Mouse (Mus musculus): ENCODE data around the gene Zfp991. TPM values are rescaled to one million over a fixed set of nuclear protein-coding genes. Genes with fewer than 3 reads are reported as not detected.
A peak's percentile ranks its signal among the peaks of the same experiment; 100 is the strongest.
"Not testable (repeated sequence)": the region's sequence is repeated elsewhere in the genome, so short reads cannot be mapped to it uniquely, and the experiment has no call there.

Gene Zfp991
- total and polyA plus RNA-seq, 2 experiments from 2014 or later: 3.0 to 4.9 TPM

DNA sequence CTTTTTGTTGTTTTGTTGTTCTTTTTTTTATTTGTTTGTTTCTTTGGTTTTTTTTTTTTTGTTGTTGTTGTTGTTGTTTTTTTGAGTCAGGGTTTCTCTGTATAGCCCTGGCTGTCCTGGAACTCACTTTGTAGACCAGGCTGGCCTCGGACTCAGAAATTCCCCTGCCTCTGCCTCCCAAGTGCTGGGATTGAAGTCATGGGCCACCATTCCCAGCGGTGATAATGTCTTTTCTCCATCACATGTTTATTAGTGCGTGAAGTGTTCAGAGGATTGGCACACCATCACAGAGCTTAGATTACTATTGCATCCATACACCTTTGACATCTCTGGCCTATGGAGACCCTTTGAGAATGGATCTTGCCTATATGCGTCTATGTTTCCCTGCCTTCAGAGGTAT, 6.0 kb upstream of the Zfp991 start:
- 88% methylated on average over 4 of the region's 4 CpGs for WGBS
- peak; percentile 1 for DNase-seq (ENCODE audit: low spot score)
- H3K27ac ChIP-seq; H3K4me2 ChIP-seq (ENCODE audit: low read depth, low read length); ATAC-seq; H3K4me1 ChIP-seq (ENCODE audit: insufficient read depth, low read length); H3K4me3 ChIP-seq (ENCODE audit: low read length); H3K36me3 ChIP-seq (ENCODE audit: insufficient read depth, low read length); H3K27me3 ChIP-seq (ENCODE audit: insufficient read depth, low read length); H3K9ac ChIP-seq (replicated peaks; ENCODE audit: low read length): not testable (repeated sequence)
- peaks cover 16% of the 10 kb centered on the region for H3K9me3 ChIP-seq (ENCODE audit: low read length)

DNA sequence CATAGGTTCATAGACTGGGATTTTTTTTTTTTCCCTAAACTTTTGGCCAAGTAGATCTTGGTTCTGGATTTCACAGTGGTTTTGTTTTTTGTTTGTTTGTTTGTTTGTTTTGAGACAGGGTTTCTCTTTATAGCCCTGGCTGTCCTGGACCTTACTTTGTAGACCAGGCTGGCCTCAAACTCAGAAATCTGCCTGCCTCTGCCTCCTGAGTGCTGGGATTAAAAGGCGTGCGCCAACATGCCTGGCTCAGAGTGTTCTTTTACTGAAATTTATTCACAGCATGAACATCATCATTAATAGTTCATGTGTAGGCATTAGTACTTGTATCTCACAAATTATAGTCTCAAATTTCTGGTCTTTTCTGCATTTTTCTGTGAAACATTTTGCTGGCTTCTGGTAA, 5.4 kb upstream of the Zfp991 start:
- H3K9ac ChIP-seq (replicated peaks; ENCODE audit: low read length); H3K36me3 ChIP-seq (ENCODE audit: insufficient read depth, low read length); H3K4me2 ChIP-seq (ENCODE audit: low read depth, low read length); H3K4me3 ChIP-seq (ENCODE audit: low read length); ATAC-seq; H3K27me3 ChIP-seq (ENCODE audit: insufficient read depth, low read length); H3K4me1 ChIP-seq (ENCODE audit: insufficient read depth, low read length); H3K27ac ChIP-seq: not testable (repeated sequence)
- 75% methylated on average over 2 of the region's 2 CpGs for WGBS
- H3K9me3 ChIP-seq (ENCODE audit: low read length): peaks cover 16% of the 10 kb centered on the region
- DNase-seq (ENCODE audit: low spot score): peak; percentile 0

DNA sequence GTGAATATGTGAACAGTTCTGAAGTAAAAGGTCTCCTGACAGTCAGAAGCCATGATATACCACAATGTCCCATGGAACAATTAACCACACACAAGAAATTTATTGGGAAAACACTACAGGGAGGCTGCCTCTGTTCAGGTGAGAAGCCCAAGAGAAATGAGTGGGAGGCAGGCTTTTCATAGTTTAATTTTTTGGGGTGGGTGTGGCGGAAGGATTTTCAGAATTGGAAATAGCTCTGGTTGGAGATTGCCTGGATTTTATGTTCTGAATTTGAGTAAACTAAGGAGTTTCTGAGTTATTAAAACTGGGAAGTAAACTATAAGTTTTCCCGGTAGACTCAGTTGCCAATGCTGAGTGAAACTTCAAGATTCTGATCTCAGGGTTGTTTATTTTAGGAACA, 4.7 kb upstream of the Zfp991 start:
- H3K27me3 ChIP-seq (ENCODE audit: insufficient read depth, low read length); H3K4me2 ChIP-seq (ENCODE audit: low read depth, low read length); ATAC-seq; H3K36me3 ChIP-seq (ENCODE audit: insufficient read depth, low read length); H3K4me3 ChIP-seq (ENCODE audit: low read length); H3K27ac ChIP-seq; H3K9ac ChIP-seq (replicated peaks; ENCODE audit: low read length); H3K4me1 ChIP-seq (ENCODE audit: insufficient read depth, low read length): not testable (repeated sequence)
- DNase-seq (ENCODE audit: low spot score): peak; percentile 1
- peaks cover 16% of the 10 kb centered on the region for H3K9me3 ChIP-seq (ENCODE audit: low read length)
- WGBS: 82% methylated on average over 2 of the region's 2 CpGs

DNA sequence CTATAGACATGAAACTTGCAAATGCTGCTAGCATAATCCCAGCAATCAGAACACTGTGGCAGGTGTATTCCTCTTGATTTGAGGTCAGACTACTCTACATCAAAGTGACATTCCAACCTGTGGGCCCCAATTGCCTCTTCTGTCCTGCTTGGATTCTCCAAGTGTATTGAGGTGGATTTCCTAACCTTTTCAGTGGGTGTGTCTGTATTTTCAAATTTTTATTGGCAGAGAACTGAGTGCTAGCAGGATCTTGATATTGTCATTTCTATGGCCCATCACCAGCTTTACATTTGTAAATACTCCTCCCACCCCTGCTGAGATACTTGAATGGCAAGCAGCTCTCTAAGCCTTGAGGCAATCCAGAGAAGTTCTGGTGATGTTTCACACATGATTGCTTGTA, 3.7 kb upstream of the Zfp991 start:
- H3K4me3 ChIP-seq (ENCODE audit: low read length); H3K27me3 ChIP-seq (ENCODE audit: insufficient read depth, low read length); H3K4me2 ChIP-seq (ENCODE audit: low read depth, low read length); DNase-seq (ENCODE audit: low spot score); H3K36me3 ChIP-seq (ENCODE audit: insufficient read depth, low read length); H3K4me1 ChIP-seq (ENCODE audit: insufficient read depth, low read length); H3K9ac ChIP-seq (replicated peaks; ENCODE audit: low read length); ATAC-seq; H3K27ac ChIP-seq: not testable (repeated sequence)
- peaks cover 13% of the 10 kb centered on the region for H3K9me3 ChIP-seq (ENCODE audit: low read length)

DNA sequence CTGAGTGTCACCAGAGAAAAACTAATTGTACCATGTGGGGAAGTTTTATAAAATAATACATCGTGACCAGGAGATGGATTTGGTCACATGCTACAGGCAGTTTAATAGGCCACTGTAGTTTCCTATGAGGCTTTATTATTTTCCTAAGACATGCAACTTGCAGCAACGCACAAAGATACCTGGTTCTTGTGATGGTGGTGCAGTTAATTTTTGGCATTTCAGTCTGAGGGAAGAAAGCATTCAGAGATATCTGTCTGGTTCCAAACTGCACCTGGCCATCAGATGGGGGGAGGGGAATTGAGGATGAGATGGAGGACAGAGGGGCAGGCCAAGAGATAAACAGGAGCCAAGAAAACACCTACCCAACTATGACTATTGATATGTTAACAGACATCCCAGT, 1.8 kb downstream of the Zfp991 start:
- not testable (repeated sequence) for H3K27ac ChIP-seq; H3K4me1 ChIP-seq (ENCODE audit: insufficient read depth, low read length); H3K9ac ChIP-seq (replicated peaks; ENCODE audit: low read length); H3K9me3 ChIP-seq (ENCODE audit: low read length); H3K36me3 ChIP-seq (ENCODE audit: insufficient read depth, low read length); DNase-seq (ENCODE audit: low spot score); H3K4me3 ChIP-seq (ENCODE audit: low read length); H3K4me2 ChIP-seq (ENCODE audit: low read depth, low read length); ATAC-seq; H3K27me3 ChIP-seq (ENCODE audit: insufficient read depth, low read length)
- 47% methylated on average over 2 of the region's 2 CpGs for WGBS

DNA sequence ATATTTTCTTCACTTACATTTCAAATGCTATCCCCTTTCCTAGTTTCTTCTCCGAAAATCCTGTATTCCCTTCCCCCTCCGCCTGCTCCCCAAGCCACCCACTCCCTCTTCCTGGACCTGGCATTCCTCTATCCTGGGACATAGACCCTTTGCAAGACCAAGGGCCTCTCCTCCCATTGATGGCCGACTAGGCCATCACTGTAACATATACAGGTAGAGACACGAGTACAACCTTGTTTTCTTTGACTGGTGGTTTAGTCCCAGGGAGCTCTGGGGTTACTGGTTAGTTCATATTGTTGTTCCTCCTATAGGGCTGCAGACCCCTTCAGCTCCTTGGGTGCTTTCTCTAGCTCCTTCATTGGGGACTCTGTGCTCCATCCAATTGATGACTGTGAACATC, 9.9 kb downstream of the Zfp991 start:
- not testable (repeated sequence) for H3K9me3 ChIP-seq (ENCODE audit: low read length); ATAC-seq; H3K36me3 ChIP-seq (ENCODE audit: insufficient read depth, low read length); H3K9ac ChIP-seq (replicated peaks; ENCODE audit: low read length); H3K27me3 ChIP-seq (ENCODE audit: insufficient read depth, low read length); H3K4me3 ChIP-seq (ENCODE audit: low read length); H3K4me2 ChIP-seq (ENCODE audit: low read depth, low read length); H3K27ac ChIP-seq; H3K4me1 ChIP-seq (ENCODE audit: insufficient read depth, low read length); DNase-seq (ENCODE audit: low spot score)
- 72% methylated on average over 4 of the region's 4 CpGs for WGBS

DNA sequence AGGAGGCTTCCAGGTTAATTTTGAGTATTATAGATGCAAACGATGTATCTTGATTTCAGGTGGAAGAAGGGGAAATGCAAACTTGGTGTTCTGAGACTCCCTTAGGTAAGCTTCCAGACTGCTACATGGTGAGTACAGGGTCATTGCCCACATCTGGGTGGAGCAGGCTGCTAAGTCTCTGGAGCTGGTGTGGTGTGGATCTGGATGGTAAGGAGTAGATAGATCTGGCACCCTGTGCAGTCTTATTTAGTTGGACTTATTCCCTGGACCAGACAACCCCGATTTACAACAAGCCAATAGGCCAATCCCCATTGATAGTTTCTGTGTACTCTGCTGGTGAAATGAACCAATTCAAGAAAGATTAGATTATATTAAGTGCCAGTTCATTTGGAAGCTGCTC, 33.4 kb downstream of the Zfp991 start:
- not testable (repeated sequence) for DNase-seq (ENCODE audit: low spot score); H3K4me3 ChIP-seq (ENCODE audit: low read length); H3K9ac ChIP-seq (replicated peaks; ENCODE audit: low read length); H3K27ac ChIP-seq; H3K4me2 ChIP-seq (ENCODE audit: low read depth, low read length); H3K27me3 ChIP-seq (ENCODE audit: insufficient read depth, low read length); H3K9me3 ChIP-seq (ENCODE audit: low read length); H3K4me1 ChIP-seq (ENCODE audit: insufficient read depth, low read length); ATAC-seq; H3K36me3 ChIP-seq (ENCODE audit: insufficient read depth, low read length)
- WGBS: 95% methylated on average over 2 of the region's 2 CpGs

DNA sequence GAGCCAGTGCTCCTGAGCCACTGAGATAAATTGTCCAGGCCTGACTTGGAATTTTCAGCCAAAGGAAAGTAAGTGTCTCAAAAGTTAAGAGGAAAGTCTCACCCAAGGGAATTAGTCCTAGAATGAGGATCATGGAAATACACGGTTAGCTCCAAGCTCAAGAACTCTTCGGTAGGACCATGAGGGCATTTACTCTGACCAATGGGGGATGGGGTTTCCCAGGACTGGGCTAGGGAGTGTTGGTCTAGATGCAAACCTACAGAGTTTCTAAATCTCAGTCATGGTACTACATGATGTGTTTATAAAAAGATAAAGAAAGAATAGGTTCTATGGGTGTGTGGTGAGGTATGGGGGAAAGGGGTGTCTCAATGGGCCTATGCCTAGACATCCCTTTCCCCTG, 38.7 kb downstream of the Zfp991 start:
- not testable (repeated sequence) for H3K27ac ChIP-seq; H3K9ac ChIP-seq (replicated peaks; ENCODE audit: low read length); H3K36me3 ChIP-seq (ENCODE audit: insufficient read depth, low read length); H3K9me3 ChIP-seq (ENCODE audit: low read length); H3K4me1 ChIP-seq (ENCODE audit: insufficient read depth, low read length); H3K27me3 ChIP-seq (ENCODE audit: insufficient read depth, low read length); H3K4me2 ChIP-seq (ENCODE audit: low read depth, low read length); H3K4me3 ChIP-seq (ENCODE audit: low read length); DNase-seq (ENCODE audit: low spot score); ATAC-seq
- 100% methylated on average over 2 of the region's 2 CpGs for WGBS

DNA sequence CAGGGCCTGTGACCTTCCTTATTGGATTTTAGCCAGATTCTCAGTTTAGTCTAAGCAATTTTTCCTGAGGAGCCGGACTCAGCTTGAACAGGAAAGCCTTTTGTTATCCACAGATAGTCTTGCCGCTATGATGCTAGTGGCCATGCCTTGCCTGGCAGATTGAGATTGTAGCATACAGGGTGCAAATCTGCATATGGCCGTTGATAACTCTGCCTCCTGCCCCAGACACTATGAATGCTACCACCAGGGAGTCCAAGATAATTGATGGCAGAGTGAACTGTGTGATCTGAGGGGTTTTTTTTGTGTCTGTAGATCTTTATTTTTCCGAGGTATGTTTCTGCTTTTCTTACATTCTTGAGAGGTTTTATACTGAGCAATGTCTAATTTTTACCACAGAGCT, 39.7 kb downstream of the Zfp991 start:
- ATAC-seq: not testable (repeated sequence)

DNA sequence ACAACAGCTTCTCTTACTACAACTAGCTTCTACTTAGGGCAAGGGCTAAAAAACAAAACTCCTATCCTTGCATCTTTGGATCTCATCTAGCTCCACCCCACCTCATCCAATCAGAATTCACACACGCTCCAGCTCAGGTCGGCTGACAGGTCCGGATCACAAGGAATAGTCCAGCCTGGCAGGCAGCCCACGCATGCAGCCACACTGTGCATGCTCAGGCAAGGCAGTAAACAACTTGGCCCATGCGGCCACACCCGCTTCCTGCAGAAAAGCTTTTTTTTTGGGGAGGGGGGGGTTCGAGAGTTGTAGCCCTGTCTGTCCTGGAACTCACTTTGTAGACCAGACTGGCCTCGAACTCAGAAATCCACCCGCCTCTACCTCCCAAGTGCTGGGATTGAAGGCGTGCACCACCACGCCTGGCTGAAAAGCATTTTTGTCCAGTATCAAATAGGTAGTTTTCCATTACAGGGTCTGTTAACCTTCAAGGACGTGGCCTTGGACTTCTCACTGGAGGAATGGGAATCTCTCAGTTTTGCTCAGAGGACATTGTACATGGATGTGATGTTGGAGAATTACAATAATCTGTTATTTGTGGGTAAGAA, 44.5 kb downstream of the Zfp991 start:
- H3K27me3 ChIP-seq (ENCODE audit: insufficient read depth, low read length); H3K36me3 ChIP-seq (ENCODE audit: insufficient read depth, low read length); H3K4me2 ChIP-seq (ENCODE audit: low read depth, low read length); H3K4me1 ChIP-seq (ENCODE audit: insufficient read depth, low read length); H3K4me3 ChIP-seq (ENCODE audit: low read length); H3K9ac ChIP-seq (replicated peaks; ENCODE audit: low read length); H3K9me3 ChIP-seq (ENCODE audit: low read length); DNase-seq (ENCODE audit: low spot score); H3K27ac ChIP-seq: not testable (repeated sequence)
- whole genome bisulfite sequencing: 91% methylated on average over 7 of the region's 12 CpGs
- 0 out of 2 replicates have a peak, but pooled peaks have one; percentile 53 for ATAC-seq

More for the DNA sequence above, 39.7 kb downstream of the Zfp991 start:
- not testable (repeated sequence) for H3K27ac ChIP-seq; DNase-seq (ENCODE audit: low spot score); H3K4me3 ChIP-seq (ENCODE audit: low read length); H3K9me3 ChIP-seq (ENCODE audit: low read length); H3K9ac ChIP-seq (replicated peaks; ENCODE audit: low read length); H3K36me3 ChIP-seq (ENCODE audit: insufficient read depth, low read length); H3K4me2 ChIP-seq (ENCODE audit: low read depth, low read length); H3K27me3 ChIP-seq (ENCODE audit: insufficient read depth, low read length); H3K4me1 ChIP-seq (ENCODE audit: insufficient read depth, low read length)
- no CpG with 5 or more reads among the region's 4 CpGs for WGBS

Data from hindbrain, postnatal 0 days (tissue).